Mouse (Mus musculus): ENCODE data around the gene Slc4a1ap. TPM values are rescaled to one million over a fixed set of nuclear protein-coding genes. Genes with fewer than 3 reads are reported as not detected.
"Not testable (repeated sequence)": the region's sequence is repeated elsewhere in the genome, so short reads cannot be mapped to it uniquely, and the experiment has no call there.

The Slc4a1ap gene
- total and polyA plus RNA-seq, 2 experiments from 2014 or later, result 32.5 to 43.4 TPM

DNA sequence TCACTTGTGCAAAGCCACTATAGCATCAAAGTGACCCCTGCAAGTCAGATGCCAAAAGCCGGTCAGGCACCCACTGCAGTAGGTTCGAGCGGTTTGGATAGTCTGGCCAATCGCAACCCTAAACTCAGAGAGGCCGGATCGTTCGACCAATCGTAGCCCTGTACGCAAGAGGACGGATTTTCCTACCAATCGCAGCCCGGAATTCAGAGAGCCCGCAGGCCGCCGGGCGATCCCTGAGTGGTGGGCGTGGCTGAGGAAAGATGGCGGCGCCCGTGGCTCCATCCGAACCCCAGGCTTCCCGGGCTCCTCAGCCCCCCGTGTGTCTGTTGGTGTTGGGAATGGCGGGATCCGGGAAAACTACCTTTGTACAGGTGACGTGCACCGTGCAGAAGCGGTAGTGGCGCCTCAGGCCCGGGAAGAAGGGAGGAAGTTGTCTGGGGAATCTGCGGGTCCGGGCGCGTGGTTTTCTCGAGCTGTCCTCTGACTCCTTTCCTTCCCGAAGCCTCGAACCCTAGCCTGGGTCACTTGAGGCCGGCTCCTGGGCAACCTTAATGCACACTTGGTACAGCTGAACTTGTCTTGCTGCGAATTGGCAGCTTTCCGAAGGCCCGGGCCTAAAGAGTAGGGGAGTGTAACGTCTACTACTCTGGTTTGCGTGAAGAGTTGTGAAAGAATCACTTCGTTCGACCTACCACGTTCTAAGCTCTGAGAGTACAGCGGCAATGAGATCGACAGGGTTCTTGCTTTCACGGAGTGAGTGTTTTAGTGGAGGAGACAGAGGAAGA lies 32.1 kb upstream of the Slc4a1ap start, which contains the start of gene Gpn1:
Gene Gpn1 (plus strand): TSS at position 229 of the 785 bp plus-strand sequence.
- Histone ChIP-seq H3K4me1 (ENCODE audit: insufficient read depth, low read length) (peaks cover 9% of the 10 kb centered on the region; the same call in 1 of the 2 replicates), H3K36me3 (ENCODE audit: insufficient read depth, low read length) (peaks cover 31% of the 10 kb centered on the region), H3K9me3 (ENCODE audit: low read length) (no peaks in the 10 kb centered on the region), H3K4me2 (ENCODE audit: low read depth, low read length) (peak within 1 kb of the TSS; percentile 81), H3K4me3 (ENCODE audit: low read length) (peak within 1 kb of the TSS; percentile 76), H3K9ac (replicated peaks; ENCODE audit: low read length) (peak within 1 kb of the TSS; percentile 66), H3K27me3 (ENCODE audit: insufficient read depth, low read length) (no peaks in the 10 kb centered on the region), H3K27ac (no peak within 1 kb of the TSS)
- TF ChIP-seq CTCF (IDR thresholded peaks at IDR 0.05; ENCODE audit: low read depth), result no peak
- WGBS, result under 1% methylated on average over 49 of the region's 49 CpGs
- ATAC-seq (peak; percentile 100), DNase-seq (ENCODE audit: low spot score) (peak; percentile 97)

DNA sequence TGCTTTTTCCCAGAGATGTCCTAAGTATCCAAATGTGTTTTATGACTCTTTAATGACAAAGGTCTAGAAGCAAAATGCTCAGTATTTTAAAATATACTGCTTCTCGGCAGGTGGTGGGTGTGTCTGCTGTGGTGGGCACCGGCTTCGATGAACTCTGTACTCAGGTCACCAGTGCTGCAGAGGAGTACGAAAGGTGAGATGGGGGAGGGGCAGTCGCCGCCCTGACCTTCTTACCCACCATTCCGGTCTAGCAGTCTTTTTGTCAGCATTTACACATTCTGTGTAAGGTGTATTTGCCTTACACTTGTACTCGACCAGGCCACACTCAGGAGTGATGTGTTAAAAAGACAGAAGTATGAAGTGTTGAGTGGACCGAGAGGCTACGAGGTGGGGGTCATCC lies 22.0 kb upstream of the Slc4a1ap start:
- no peak for TF ChIP-seq CTCF (IDR thresholded peaks at IDR 0.05; ENCODE audit: low read depth)
- Histone ChIP-seq H3K4me3 (ENCODE audit: low read length) (no peak overlapping the region), H3K36me3 (ENCODE audit: insufficient read depth, low read length) (peaks cover 65% of the 10 kb centered on the region), H3K4me1 (ENCODE audit: insufficient read depth, low read length) (no peaks in the 10 kb centered on the region), H3K9ac (replicated peaks; ENCODE audit: low read length) (no peak overlapping the region), H3K9me3 (ENCODE audit: low read length) (no peaks in the 10 kb centered on the region), H3K27me3 (ENCODE audit: insufficient read depth, low read length) (no peaks in the 10 kb centered on the region), H3K4me2 (ENCODE audit: low read depth, low read length) (no peak overlapping the region), H3K27ac (no peak overlapping the region)
- 93% methylated on average over 10 of the region's 10 CpGs for WGBS
- ATAC-seq, result no peak
- DNase-seq (ENCODE audit: low spot score), result no peak

DNA sequence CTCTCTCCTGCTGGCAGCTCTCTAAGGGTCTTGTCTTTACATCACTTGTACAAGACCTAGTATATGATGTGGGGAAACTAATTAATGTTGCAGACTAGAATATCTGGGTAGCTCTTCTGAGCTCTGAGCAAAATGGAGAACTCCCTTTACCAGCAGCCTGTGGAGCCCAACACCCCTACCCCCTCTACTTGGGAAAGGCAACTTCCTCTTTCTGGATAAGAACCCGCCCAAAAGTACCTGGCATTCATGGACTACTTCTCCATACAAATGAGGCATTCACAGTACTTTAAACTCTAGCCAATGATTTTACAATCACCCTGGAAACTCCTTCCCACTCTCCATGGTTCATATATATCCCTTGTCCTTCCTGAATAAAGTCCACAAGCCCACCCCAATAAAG lies 14.3 kb upstream of the Slc4a1ap start:
- no peak overlapping the region for H3K27ac ChIP-seq
- no peak overlapping the region for H3K4me2 ChIP-seq (ENCODE audit: low read depth, low read length)
- H3K9me3 ChIP-seq (ENCODE audit: low read length), result no peaks in the 10 kb centered on the region
- DNase-seq (ENCODE audit: low spot score) (no peak), ATAC-seq (no peak)
- TF ChIP-seq CTCF (IDR thresholded peaks at IDR 0.05; ENCODE audit: low read depth), result no peak
- peaks cover 66% of the 10 kb centered on the region for H3K36me3 ChIP-seq (ENCODE audit: insufficient read depth, low read length)
- WGBS, result 85% methylated on average over 1 of the region's 1 CpGs
- no peak overlapping the region for H3K9ac ChIP-seq (replicated peaks; ENCODE audit: low read length)
- H3K4me3 ChIP-seq (ENCODE audit: low read length), result no peak overlapping the region
- H3K4me1 ChIP-seq (ENCODE audit: insufficient read depth, low read length), result no peaks in the 10 kb centered on the region
- no peaks in the 10 kb centered on the region for H3K27me3 ChIP-seq (ENCODE audit: insufficient read depth, low read length)

- WGBS, result 95% methylated on average over 6 of the region's 6 CpGs
- DNase-seq (ENCODE audit: low spot score), result no peak
- H3K4me1 ChIP-seq (ENCODE audit: insufficient read depth, low read length), result peaks cover 2% of the 10 kb centered on the region; the same call in 1 of the 2 replicates
- no peak for ATAC-seq
- H3K27me3 ChIP-seq (ENCODE audit: insufficient read depth, low read length), result no peaks in the 10 kb centered on the region
- no peak for TF ChIP-seq CTCF (IDR thresholded peaks at IDR 0.05; ENCODE audit: low read depth)
- no peak overlapping the region for H3K4me2 ChIP-seq (ENCODE audit: low read depth, low read length)
- H3K4me3 ChIP-seq (ENCODE audit: low read length), result no peak overlapping the region
- H3K36me3 ChIP-seq (ENCODE audit: insufficient read depth, low read length), result peaks cover 39% of the 10 kb centered on the region
- no peak overlapping the region for H3K9ac ChIP-seq (replicated peaks; ENCODE audit: low read length)
- no peak overlapping the region for H3K27ac ChIP-seq
- no peaks in the 10 kb centered on the region for H3K9me3 ChIP-seq (ENCODE audit: low read length)
Observed at GRCm38 (mm10) chr5:31520556-31520955, 6.2 kb upstream of the Slc4a1ap start.

- H3K9me3 ChIP-seq (ENCODE audit: low read length), result no peaks in the 10 kb centered on the region
- ATAC-seq (peak; percentile 15; the same call in 1 of the 2 replicates), DNase-seq (ENCODE audit: low spot score) (no peak)
- H3K36me3 ChIP-seq (ENCODE audit: insufficient read depth, low read length), result peaks cover 20% of the 10 kb centered on the region; the same call in 1 of the 2 replicates
- H3K9ac ChIP-seq (replicated peaks; ENCODE audit: low read length), result peak overlapping the region; percentile 83
- peak overlapping the region; percentile 99 for H3K4me2 ChIP-seq (ENCODE audit: low read depth, low read length)
- no peak for TF ChIP-seq CTCF (IDR thresholded peaks at IDR 0.05; ENCODE audit: low read depth)
- no peaks in the 10 kb centered on the region for H3K27me3 ChIP-seq (ENCODE audit: insufficient read depth, low read length)
- H3K4me3 ChIP-seq (ENCODE audit: low read length), result peak overlapping the region; percentile 96
- peaks cover 16% of the 10 kb centered on the region for H3K4me1 ChIP-seq (ENCODE audit: insufficient read depth, low read length)
- peak overlapping the region; percentile 89; the same call in 1 of the 2 replicates for H3K27ac ChIP-seq
- WGBS, result 4% methylated on average over 40 of the region's 40 CpGs
Observed at GRCm38 (mm10) chr5:31527117-31527680, 404 bp downstream of the Slc4a1ap start.

GRCm38 (mm10) chr5:31527707-31528106 lies 912 bp downstream of the Slc4a1ap start, which contains the start of gene Supt7l:
Gene Supt7l (minus strand): TSS chr5:31527807.
- not testable (repeated sequence) for H3K9me3 ChIP-seq (ENCODE audit: low read length); ATAC-seq; H3K27me3 ChIP-seq (ENCODE audit: insufficient read depth, low read length); DNase-seq (ENCODE audit: low spot score)
- Histone ChIP-seq H3K4me3 (ENCODE audit: low read length) (peak within 1 kb of the TSS; percentile 96), H3K4me1 (ENCODE audit: insufficient read depth, low read length) (peaks cover 16% of the 10 kb centered on the region), H3K4me2 (ENCODE audit: low read depth, low read length) (peak within 1 kb of the TSS; percentile 99), H3K9ac (replicated peaks; ENCODE audit: low read length) (peak within 1 kb of the TSS; percentile 83), H3K36me3 (ENCODE audit: insufficient read depth, low read length) (peaks cover 25% of the 10 kb centered on the region; the same call in 1 of the 2 replicates), H3K27ac (peak within 1 kb of the TSS; percentile 89)
- 81% methylated on average over 11 of the region's 11 CpGs for WGBS
